Mouse (Mus musculus) MEL (cell line): Measurements from ENCODE around the gene H2-Q10.
"Not testable (repeated sequence)": the region's sequence is repeated elsewhere in the genome, so short reads cannot be mapped to it uniquely, and the experiment has no call there.

Experiments used
- CTCF ChIP-seq, 3 experiments: IDR thresholded peaks in 2 of 3; conservative IDR thresholded peaks in 1 of 3; 2 replicates each; pipeline ENCODE4 v1.5.1; 2011 to 2012; ENCODE audit warnings: low read length in 3 of 3, low read depth in 2 of 3, mild to moderate bottlenecking in 2 of 3, improper control_type of control experiment in 1 of 3, inconsistent platforms in 1 of 3, mixed read lengths in 1 of 3, moderate library complexity in 1 of 3; ENCODE audit not compliant: control insufficient read depth in 1 of 3, insufficient read depth in 1 of 3, poor library complexity in 1 of 3, severe bottlenecking in 1 of 3
- MAZ ChIP-seq: IDR thresholded peaks from 2 replicates; pipeline ENCODE4 v1.6.1; 2012; ENCODE audit warnings: low read depth, mild to moderate bottlenecking, inconsistent platforms, low read length, improper control_type of control experiment
- NELFE ChIP-seq: IDR thresholded peaks from 2 replicates; pipeline ENCODE4 v1.6.1; 2011; ENCODE audit warnings: low read depth, low read length, improper control_type of control experiment
- POLR2A ChIP-seq, 2 experiments: IDR thresholded peaks; 2 replicates each; pipeline ENCODE4 v1.6.1; 2011 to 2012; ENCODE audit warnings: low read length in 2 of 2, mild to moderate bottlenecking in 2 of 2, control low read depth in 1 of 2, improper control_type of control experiment in 1 of 2, low read depth in 1 of 2, moderate library complexity in 1 of 2; ENCODE audit not compliant: control insufficient read depth in 1 of 2, insufficient read depth in 1 of 2, poor library complexity in 1 of 2
- ZNF384 ChIP-seq: IDR thresholded peaks from 2 replicates; pipeline ENCODE4 v1.6.1; 2012; ENCODE audit warnings: low read depth, mild to moderate bottlenecking, inconsistent platforms, low read length, improper control_type of control experiment

DNA sequence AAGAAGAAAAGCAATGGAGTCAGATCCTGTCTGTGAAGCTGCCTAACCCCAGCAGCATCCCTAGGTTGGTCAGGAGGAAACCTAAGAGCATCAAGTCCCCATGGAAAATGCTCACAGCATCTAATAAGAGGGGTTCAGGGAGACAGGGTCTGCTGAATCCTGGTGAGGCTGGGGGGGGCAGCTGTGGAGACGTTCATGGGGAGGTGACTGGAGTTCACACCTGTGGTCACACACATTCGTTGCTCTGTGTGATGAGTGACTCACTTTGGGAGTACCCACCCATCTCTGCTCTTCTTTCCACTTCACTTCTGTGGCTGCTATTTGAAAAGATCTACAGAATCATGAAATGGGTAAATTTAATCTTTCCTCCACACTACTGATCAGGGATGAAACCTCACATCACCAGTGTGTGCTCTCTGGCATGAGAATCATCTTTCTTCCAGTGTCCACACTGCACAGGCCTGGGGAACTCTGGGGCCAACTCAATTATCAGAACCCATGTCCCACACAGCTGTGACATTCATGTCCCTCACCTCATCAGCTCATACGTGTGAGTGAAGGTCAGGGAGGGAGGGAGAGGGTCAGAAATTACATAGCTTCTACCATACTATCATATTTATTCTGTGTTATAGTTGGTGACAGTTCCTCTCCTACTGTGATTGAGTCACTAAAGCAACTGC is 46.6 kb upstream of the H2-Q10 start:
- not testable (repeated sequence) for TF ChIP-seq CTCF (IDR thresholded peaks at IDR 0.05 in 2 of 3, conservative IDR thresholded peaks at IDR 0.05 in 1 of 3; ENCODE audit: control insufficient read depth in 1 of 3, insufficient read depth in 1 of 3, low read depth in 2 of 3, low read length in 3 of 3, poor library complexity in 1 of 3, severe bottlenecking in 1 of 3); NELFE; POLR2A (IDR thresholded peaks at IDR 0.05; ENCODE audit: control insufficient read depth in 1 of 2, insufficient read depth in 1 of 2, low read depth in 1 of 2, low read length in 2 of 2, poor library complexity in 1 of 2); MAZ; ZNF384
